Mouse (Mus musculus): ENCODE measurements at regions not wholly inside any gene's neighbourhood (a gene's known extent, or its start where the extent isn't known, plus 50 kb on each side); places are given as distances from the start of the nearest gene placed in this dataset.

GRCm38 (mm10) chr12:35429473-35429872 is 105.4 kb downstream of the Ahr start:
- peak; percentile 8 to 9 for DNase-seq (ENCODE audit: low spot score in 2 of 2)

GRCm38 (mm10) chr12:35419206-35419605 is 115.6 kb downstream of the Ahr start:
- no peak for DNase-seq (ENCODE audit: low spot score in 2 of 2)

GRCm38 (mm10) chr12:35417943-35418342 is 116.9 kb downstream of the Ahr start:
- no peak for DNase-seq (ENCODE audit: low spot score in 2 of 2)

GRCm38 (mm10) chr12:35416583-35416982 is 118.3 kb downstream of the Ahr start:
- no peak for DNase-seq (ENCODE audit: low spot score in 2 of 2)

GRCm38 (mm10) chr12:35412715-35413114 is 122.1 kb downstream of the Ahr start:
- DNase-seq (ENCODE audit: low spot score in 2 of 2), result no peak

- no peak for DNase-seq (ENCODE audit: low spot score in 2 of 2)
These were observed 126.4 kb downstream of the Ahr start for GRCm38 (mm10) chr12:35408461-35408860.

- no peak for DNase-seq (ENCODE audit: low spot score in 2 of 2)
These were observed 126.8 kb downstream of the Ahr start for GRCm38 (mm10) chr12:35408044-35408443.

GRCm38 (mm10) chr12:35401853-35402252 is 133.0 kb downstream of the Ahr start:
- DNase-seq (ENCODE audit: low spot score in 2 of 2), result no peak

GRCm38 (mm10) chr12:35401219-35401618 is 133.6 kb downstream of the Ahr start:
- DNase-seq (ENCODE audit: low spot score in 2 of 2), result no peak

GRCm38 (mm10) chr12:35395211-35395610 is 139.6 kb downstream of the Ahr start:
- DNase-seq (ENCODE audit: low spot score in 2 of 2), result no peak

GRCm38 (mm10) chr12:35392111-35392510 is 142.7 kb downstream of the Ahr start:
- peak; percentile 4 to 9 for DNase-seq (ENCODE audit: low spot score in 2 of 2)

GRCm38 (mm10) chr12:35390266-35390665 is 144.6 kb downstream of the Ahr start:
- DNase-seq (ENCODE audit: low spot score in 2 of 2), result no peak

- DNase-seq (ENCODE audit: low spot score in 2 of 2), result no peak
These were observed 145.0 kb downstream of the Ahr start for GRCm38 (mm10) chr12:35389839-35390238.

- DNase-seq (ENCODE audit: low spot score in 2 of 2), result no peak
These were observed 150.6 kb downstream of the Ahr start for GRCm38 (mm10) chr12:35384211-35384610.

GRCm38 (mm10) chr12:35377266-35377665 is 157.6 kb downstream of the Ahr start:
- no peak for DNase-seq (ENCODE audit: low spot score in 2 of 2)

- DNase-seq (ENCODE audit: low spot score in 2 of 2), result no peak
These were observed 158.5 kb downstream of the Ahr start for GRCm38 (mm10) chr12:35376365-35376764.

- DNase-seq (ENCODE audit: low spot score in 2 of 2), result no peak
These were observed 176.9 kb downstream of the Ahr start for GRCm38 (mm10) chr12:35357901-35358300.

- DNase-seq (ENCODE audit: low spot score in 2 of 2), result no peak
These were observed 196.5 kb downstream of the Ahr start for GRCm38 (mm10) chr12:35338191-35338954.

- DNase-seq (ENCODE audit: low spot score in 2 of 2), result no peak
These were observed 198.5 kb downstream of the Ahr start for GRCm38 (mm10) chr12:35336314-35336713.

- DNase-seq (ENCODE audit: low spot score in 2 of 2), result no peak
These were observed 200.3 kb downstream of the Ahr start for GRCm38 (mm10) chr12:35334344-35335075.

GRCm38 (mm10) chr12:35331303-35331702 is 203.5 kb downstream of the Ahr start:
- no peak for DNase-seq (ENCODE audit: low spot score in 2 of 2)

GRCm38 (mm10) chr12:35329699-35330098 is 205.1 kb downstream of the Ahr start:
- DNase-seq (ENCODE audit: low spot score in 2 of 2), result no peak

GRCm38 (mm10) chr12:35319571-35319970 is 215.3 kb downstream of the Ahr start:
- no peak for DNase-seq (ENCODE audit: low spot score in 2 of 2)

Measured in right cerebral cortex, adult 2 months (tissue).